Mouse (Mus musculus): ENCODE results near the gene Apoc4. TPM values are rescaled to one million over a fixed set of nuclear protein-coding genes. Genes with fewer than 3 reads are reported as not detected.

The Apoc4 gene
- polyA plus RNA-seq, 1 experiment from 2014 or later: not detected

DNA sequence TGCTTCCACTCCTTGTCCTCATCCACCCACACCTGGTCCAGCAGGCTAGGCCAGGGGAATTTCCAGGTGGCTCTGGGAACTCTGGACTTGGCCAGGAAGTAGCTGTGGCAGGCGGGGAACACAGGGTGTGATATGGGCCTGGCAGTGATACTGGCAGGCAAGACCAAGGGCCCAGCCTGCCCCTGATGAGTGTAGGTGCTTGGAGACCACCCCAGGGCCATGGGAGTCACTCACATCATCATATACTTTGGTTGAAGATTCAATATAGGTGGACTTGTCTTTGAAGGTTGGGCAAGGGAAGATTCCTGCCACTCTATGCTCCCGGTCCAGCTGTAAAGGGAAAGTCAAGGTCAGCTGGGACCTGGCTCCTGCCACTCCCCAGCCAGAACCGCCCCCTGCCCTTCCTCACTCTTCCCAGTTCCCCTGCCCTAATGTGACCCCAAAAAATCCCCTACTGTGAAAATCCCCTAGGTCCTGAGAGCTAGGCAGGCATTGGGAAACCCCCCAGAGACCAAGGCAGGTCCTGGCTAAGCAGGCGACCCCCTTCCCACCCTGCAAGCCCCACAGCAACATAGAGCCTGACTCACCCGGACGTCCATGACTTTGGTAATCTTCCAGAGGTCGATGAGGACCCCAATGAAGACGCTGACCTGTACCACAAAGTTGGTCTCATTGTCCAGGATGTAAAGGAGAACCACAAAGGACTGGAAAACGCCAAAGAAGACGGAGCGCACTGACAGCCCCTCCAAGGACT is 46.0 kb downstream of the Apoc4 start:
- peaks cover 85% of the 10 kb centered on the region for H3K36me3 ChIP-seq
- H3K27me3 ChIP-seq: no peaks in the 10 kb centered on the region
- no peak for ATAC-seq (ENCODE audit: insufficient number of reproducible peaks, insufficient read depth, low FRiP score, low TSS enrichment, low read depth)
- no peak overlapping the region for H3K4me2 ChIP-seq
- H3K9me3 ChIP-seq: no peaks in the 10 kb centered on the region
- H3K9ac ChIP-seq: no peak overlapping the region
- 88% methylated on average over 11 of the region's 11 CpGs for WGBS
- H3K4me1 ChIP-seq: no peaks in the 10 kb centered on the region
- no peak overlapping the region for H3K27ac ChIP-seq
- no peak overlapping the region for H3K4me3 ChIP-seq

DNA sequence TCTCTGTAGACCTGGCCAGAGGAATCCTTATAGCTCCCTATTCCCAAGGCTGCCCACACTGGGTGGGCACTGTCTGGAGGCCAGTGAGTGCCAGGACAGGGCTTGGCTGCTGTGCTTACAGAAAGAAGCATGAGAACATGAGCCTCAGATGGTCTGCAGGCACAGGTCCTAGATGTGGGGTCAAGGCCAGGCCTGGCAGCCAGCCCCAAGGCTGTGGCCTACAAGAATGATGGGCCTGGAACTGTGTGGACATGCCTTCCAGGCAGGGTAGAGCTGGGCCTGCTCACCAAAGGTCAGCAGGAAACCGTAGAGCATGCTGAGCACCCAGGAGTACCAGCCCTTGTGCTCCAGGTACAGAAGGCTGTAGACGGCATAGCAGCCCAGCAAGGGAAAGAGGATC is 46.7 kb downstream of the Apoc4 start:
- 92% methylated on average over 2 of the region's 2 CpGs for WGBS
- peaks cover 79% of the 10 kb centered on the region for H3K36me3 ChIP-seq

GRCm38 (mm10) chr7:19633855-19634254 is 47.4 kb downstream of the Apoc4 start:
- WGBS: 88% methylated on average over 15 of the region's 15 CpGs

More for the DNA sequence above, 46.7 kb downstream of the Apoc4 start:
- Histone ChIP-seq H3K4me3 (no peak overlapping the region), H3K27me3 (no peaks in the 10 kb centered on the region), H3K27ac (no peak overlapping the region), H3K9ac (no peak overlapping the region), H3K4me1 (0 out of 2 replicates have a peak, but pooled peaks cover 3% of the 10 kb centered on the region), H3K4me2 (no peak overlapping the region), H3K9me3 (no peaks in the 10 kb centered on the region)
- no peak for ATAC-seq (ENCODE audit: insufficient number of reproducible peaks, insufficient read depth, low FRiP score, low TSS enrichment, low read depth)

DNA sequence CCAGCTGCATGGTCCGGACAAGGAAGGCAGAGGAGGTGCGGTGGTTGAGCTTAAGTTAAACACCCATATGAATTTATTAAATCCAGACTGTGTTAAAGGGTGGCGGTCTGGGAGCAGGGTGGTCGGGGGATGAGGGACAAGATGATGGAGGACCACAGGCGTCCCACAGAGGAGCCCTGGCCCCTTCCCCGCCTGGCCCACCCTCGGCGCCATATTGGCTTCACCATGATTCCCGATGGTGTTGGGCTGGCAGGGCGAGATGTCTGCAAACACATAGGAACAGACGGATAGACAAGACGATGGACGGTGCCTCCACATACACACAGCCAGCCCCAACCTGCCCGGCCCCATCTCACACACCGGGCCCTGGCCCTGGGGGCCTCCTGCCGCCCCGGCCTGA is 48.1 kb downstream of the Apoc4 start:
- no peak for ATAC-seq (ENCODE audit: insufficient number of reproducible peaks, insufficient read depth, low FRiP score, low TSS enrichment, low read depth)
- WGBS: 87% methylated on average over 17 of the region's 17 CpGs
- Histone ChIP-seq H3K4me1 (0 out of 2 replicates have a peak, but pooled peaks cover 4% of the 10 kb centered on the region), H3K4me2 (no peak overlapping the region), H3K36me3 (peaks cover 65% of the 10 kb centered on the region), H3K27ac (no peak overlapping the region), H3K9me3 (no peaks in the 10 kb centered on the region), H3K27me3 (no peaks in the 10 kb centered on the region), H3K4me3 (no peak overlapping the region), H3K9ac (no peak overlapping the region)

More at GRCm38 (mm10) chr7:19633855-19634254, 47.4 kb downstream of the Apoc4 start:
- H3K4me2 ChIP-seq: no peak overlapping the region
- H3K27me3 ChIP-seq: no peaks in the 10 kb centered on the region
- no peak overlapping the region for H3K27ac ChIP-seq
- H3K4me1 ChIP-seq: 0 out of 2 replicates have a peak, but pooled peaks cover 4% of the 10 kb centered on the region
- H3K36me3 ChIP-seq: peaks cover 71% of the 10 kb centered on the region
- 0 out of 2 replicates have a peak overlapping the region, but pooled peaks have one; percentile 16 for H3K9ac ChIP-seq
- H3K9me3 ChIP-seq: no peaks in the 10 kb centered on the region
- no peak overlapping the region for H3K4me3 ChIP-seq
- ATAC-seq (ENCODE audit: insufficient number of reproducible peaks, insufficient read depth, low FRiP score, low TSS enrichment, low read depth): no peak

DNA sequence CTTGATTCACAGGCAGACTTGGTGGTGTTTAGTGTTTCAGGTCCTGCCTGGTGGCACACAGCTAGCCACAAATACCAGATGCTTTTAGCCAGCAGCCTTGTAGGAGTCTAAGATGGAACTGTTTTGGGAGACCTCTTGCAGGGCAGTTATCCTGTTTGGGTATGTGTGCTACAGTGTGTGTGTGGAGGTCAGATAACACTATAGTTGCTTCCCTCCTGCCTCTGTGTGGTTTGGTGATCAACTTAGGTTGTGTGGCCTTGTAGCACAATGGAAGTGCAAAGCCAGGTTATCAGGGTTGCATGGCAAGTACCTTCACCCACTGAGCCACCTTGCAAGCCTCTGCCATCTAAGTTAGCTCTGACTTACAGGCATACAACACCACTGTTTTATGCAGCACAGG is 48.6 kb downstream of the Apoc4 start:
- H3K36me3 ChIP-seq: peaks cover 60% of the 10 kb centered on the region
- no peak overlapping the region for H3K9ac ChIP-seq
- H3K4me2 ChIP-seq: no peak overlapping the region
- no peak for ATAC-seq (ENCODE audit: insufficient number of reproducible peaks, insufficient read depth, low FRiP score, low TSS enrichment, low read depth)
- no peak overlapping the region for H3K4me3 ChIP-seq
- no peak overlapping the region for H3K27ac ChIP-seq
- no peaks in the 10 kb centered on the region for H3K9me3 ChIP-seq
- H3K4me1 ChIP-seq: 0 out of 2 replicates have a peak, but pooled peaks cover 4% of the 10 kb centered on the region
- H3K27me3 ChIP-seq: no peaks in the 10 kb centered on the region

DNA sequence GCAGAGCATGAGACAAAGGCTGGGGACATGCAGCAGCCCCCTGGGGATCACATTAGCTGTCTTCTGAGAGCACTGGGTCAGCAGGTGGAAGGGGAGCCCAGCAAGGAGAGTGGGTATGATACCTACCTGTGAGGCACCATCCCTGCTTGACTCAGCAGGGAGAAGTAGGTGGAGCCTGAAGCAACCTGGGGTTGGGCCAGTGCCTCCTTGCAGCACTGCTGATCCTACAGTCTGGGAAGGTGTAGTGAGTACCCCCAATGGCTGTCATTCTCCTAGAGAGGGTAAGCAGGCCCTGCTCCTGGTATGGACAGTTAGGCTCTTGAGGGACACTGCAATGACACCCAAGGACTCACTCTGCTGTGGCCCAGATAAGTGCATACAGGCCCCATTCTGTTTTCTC is 49.0 kb downstream of the Apoc4 start:
- Histone ChIP-seq H3K9ac (no peak overlapping the region), H3K36me3 (peaks cover 56% of the 10 kb centered on the region), H3K4me2 (no peak overlapping the region), H3K9me3 (no peaks in the 10 kb centered on the region), H3K27me3 (no peaks in the 10 kb centered on the region), H3K4me1 (0 out of 2 replicates have a peak, but pooled peaks cover 4% of the 10 kb centered on the region), H3K4me3 (no peak overlapping the region), H3K27ac (no peak overlapping the region)
- ATAC-seq (ENCODE audit: insufficient number of reproducible peaks, insufficient read depth, low FRiP score, low TSS enrichment, low read depth): no peak

- peak; percentile 59 for ATAC-seq (ENCODE audit: insufficient number of reproducible peaks, insufficient read depth, low FRiP score, low TSS enrichment, low read depth)
- Histone ChIP-seq H3K4me2 (peak within 1 kb of the TSS; percentile 84), H3K9ac (peak within 1 kb of the TSS; percentile 68), H3K36me3 (peaks cover 26% of the 10 kb centered on the region), H3K27ac (peak within 1 kb of the TSS; percentile 88), H3K4me1 (0 out of 2 replicates have a peak, but pooled peaks cover 4% of the 10 kb centered on the region), H3K4me3 (peak within 1 kb of the TSS; percentile 79), H3K9me3 (no peaks in the 10 kb centered on the region), H3K27me3 (no peaks in the 10 kb centered on the region)
- WGBS: under 1% methylated on average over 41 of the region's 41 CpGs
Observed at GRCm38 (mm10) chr7:19629361-19629734, 51.9 kb downstream of the Apoc4 start, which contains the start of gene Relb. Gene Relb, minus strand, starts transcription at chr7:19629438.

GRCm38 (mm10) chr7:19628536-19629360 is 52.5 kb downstream of the Apoc4 start:
- Histone ChIP-seq H3K36me3 (peaks cover 20% of the 10 kb centered on the region), H3K27me3 (no peaks in the 10 kb centered on the region), H3K27ac (peak overlapping the region; percentile 88), H3K4me1 (0 out of 2 replicates have a peak, but pooled peaks cover 4% of the 10 kb centered on the region), H3K9me3 (no peaks in the 10 kb centered on the region), H3K9ac (peak overlapping the region; percentile 68), H3K4me2 (peak overlapping the region; percentile 84), H3K4me3 (peak overlapping the region; percentile 79)
- 1% methylated on average over 57 of the region's 57 CpGs for WGBS
- ATAC-seq (ENCODE audit: insufficient number of reproducible peaks, insufficient read depth, low FRiP score, low TSS enrichment, low read depth): peak; percentile 87

- Histone ChIP-seq H3K4me3 (peak overlapping the region; percentile 79), H3K36me3 (peaks cover 15% of the 10 kb centered on the region)
- WGBS: 15% methylated on average over 17 of the region's 17 CpGs
Observed at GRCm38 (mm10) chr7:19628192-19628535, 53.1 kb downstream of the Apoc4 start.

More at GRCm38 (mm10) chr7:19628192-19628535, 53.1 kb downstream of the Apoc4 start:
- no peaks in the 10 kb centered on the region for H3K27me3 ChIP-seq
- ATAC-seq (ENCODE audit: insufficient number of reproducible peaks, insufficient read depth, low FRiP score, low TSS enrichment, low read depth): peak; percentile 4; the same call in 1 of the 2 replicates
- no peak overlapping the region for H3K9ac ChIP-seq
- peak overlapping the region; percentile 88 for H3K27ac ChIP-seq
- peak overlapping the region; percentile 84 for H3K4me2 ChIP-seq
- H3K4me1 ChIP-seq: 0 out of 2 replicates have a peak, but pooled peaks cover 4% of the 10 kb centered on the region
- no peaks in the 10 kb centered on the region for H3K9me3 ChIP-seq
